Mouse (Mus musculus) C2C12 (cell line): ENCODE data around the gene Slco2b1. TPM values are rescaled to one million over a fixed set of nuclear protein-coding genes. Genes with fewer than 3 reads are reported as not detected.

ENCODE experiments used
- H3K27me3 ChIP-seq: one replicate; pipeline ENCODE4 v1.6.1; 2011; ENCODE audit not compliant: control insufficient read depth, insufficient read depth, insufficient read length
- H3K36me3 ChIP-seq: one replicate; pipeline ENCODE4 v1.6.1; 2011; ENCODE audit not compliant: control insufficient read depth, insufficient read depth
- H3K4me3 ChIP-seq: one replicate; pipeline ENCODE4 v1.5.1; 2011; ENCODE audit warnings: mild to moderate bottlenecking, control low read depth; ENCODE audit not compliant: poor library complexity, insufficient read depth, severe bottlenecking
- H3K79me2 ChIP-seq: one replicate; pipeline ENCODE4 v1.6.1; 2011; ENCODE audit not compliant: control insufficient read depth, insufficient read depth
- H3K79me3 ChIP-seq: one replicate; pipeline ENCODE4 v1.6.1; 2011; ENCODE audit warnings: low read depth, control low read depth
- H3ac ChIP-seq: one replicate; pipeline ENCODE3; 2011; ENCODE audit warnings: low read depth; ENCODE audit not compliant: control insufficient read depth, insufficient read length
- CEBPB ChIP-seq: IDR thresholded peaks from one replicate; pipeline ENCODE4 v1.6.1; 2011; ENCODE audit warnings: low read depth, mild to moderate bottlenecking, control low read depth, moderate library complexity
- CTCF ChIP-seq: IDR thresholded peaks from one replicate; pipeline ENCODE4 v1.5.1; 2011; ENCODE audit not compliant: control insufficient read depth, insufficient read depth, insufficient read length
- FOSL1 ChIP-seq: IDR thresholded peaks from one replicate; pipeline ENCODE4 v1.8.0; 2011; ENCODE audit warnings: mild to moderate bottlenecking, low read length; ENCODE audit not compliant: poor library complexity, insufficient read depth, severe bottlenecking
- MAX ChIP-seq: IDR thresholded peaks from one replicate; pipeline ENCODE4 v1.6.1; 2011; ENCODE audit warnings: mild to moderate bottlenecking, control low read depth
- MYOD1 ChIP-seq: IDR thresholded peaks from one replicate; pipeline ENCODE4 v1.6.1; 2011; ENCODE audit warnings: low read depth; ENCODE audit not compliant: control insufficient read depth, insufficient read length
- MYOG ChIP-seq: IDR thresholded peaks from one replicate; pipeline ENCODE4 v1.6.1; 2011; ENCODE audit not compliant: control insufficient read depth, insufficient read length; ENCODE audit errors: extremely low read depth
- USF1 ChIP-seq: IDR thresholded peaks from one replicate; pipeline ENCODE4 v1.6.1; 2011; ENCODE audit warnings: low read depth, mild to moderate bottlenecking, control low read depth, moderate library complexity
- polyA plus RNA-seq: library from polyadenylated mRNA; unstranded; fragments of >200 nt; fragmentation: generic; extraction: Trizol; gene quantifications from one replicate; pipeline ENCODE4 v1.2.1, GENCODE M21; 2012; ENCODE audit warnings: missing spikeins

Slco2b1 gene
- polyA plus RNA-seq, 1 experiment: not detected

DNA sequence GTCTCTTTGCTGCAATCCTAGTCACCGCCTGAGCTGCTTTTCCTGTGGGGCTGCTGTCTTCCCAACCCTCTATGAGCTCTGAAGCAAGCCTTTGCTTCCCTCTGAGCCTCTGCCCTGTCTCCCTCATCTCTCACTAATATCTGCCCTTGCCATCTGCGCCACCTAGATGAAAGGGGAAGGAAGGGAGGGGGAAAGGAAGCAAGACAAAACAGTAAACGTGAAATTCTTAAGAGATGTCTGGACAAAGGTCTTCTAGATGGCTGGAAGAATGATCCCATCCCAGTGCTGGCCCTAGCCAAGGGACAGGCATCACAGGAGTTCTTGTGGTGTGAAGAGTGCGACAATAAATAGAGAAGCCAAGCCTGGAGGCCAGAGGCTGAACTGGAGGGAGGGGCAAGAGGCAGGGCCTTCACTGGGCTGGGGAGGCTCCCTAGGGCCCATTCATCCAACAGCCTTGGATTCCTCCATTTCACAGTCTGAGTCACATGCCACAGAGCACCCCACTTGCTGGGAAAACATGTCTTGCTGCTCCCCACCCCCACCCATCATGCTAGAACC lies 4.0 kb downstream of the Slco2b1 start:
- TF ChIP-seq USF1 (no peak), CTCF (no peak), MYOG (no peak), CEBPB (no peak), FOSL1 (no peak), MYOD1 (no peak), MAX (no peak)
- no peak overlapping the region for H3K4me3 ChIP-seq
- no peaks in the 10 kb centered on the region for H3K79me3 ChIP-seq
- no peaks in the 10 kb centered on the region for H3K79me2 ChIP-seq
- H3K36me3 ChIP-seq: no peaks in the 10 kb centered on the region
- H3ac ChIP-seq: no peak overlapping the region
- H3K27me3 ChIP-seq: peaks cover 30% of the 10 kb centered on the region

GRCm38 (mm10) chr7:99706341-99707037 lies 4.7 kb downstream of the Slco2b1 start:
- Histone ChIP-seq H3K4me3 (no peak overlapping the region), H3K79me3 (no peaks in the 10 kb centered on the region), H3ac (no peak overlapping the region), H3K79me2 (no peaks in the 10 kb centered on the region), H3K27me3 (peaks cover 30% of the 10 kb centered on the region), H3K36me3 (no peaks in the 10 kb centered on the region)
- TF ChIP-seq MYOD1 (no peak), CTCF (no peak), CEBPB (no peak), MAX (no peak), MYOG (no peak)

GRCm38 (mm10) chr7:99704736-99705519 lies 6.2 kb downstream of the Slco2b1 start:
- H3K79me2 ChIP-seq: no peaks in the 10 kb centered on the region
- H3ac ChIP-seq: no peak overlapping the region
- peaks cover 35% of the 10 kb centered on the region for H3K27me3 ChIP-seq
- TF ChIP-seq MYOG (no peak), CTCF (no peak), MYOD1 (no peak), USF1 (no peak), FOSL1 (no peak), MAX (no peak), CEBPB (no peak)
- no peaks in the 10 kb centered on the region for H3K79me3 ChIP-seq
- no peaks in the 10 kb centered on the region for H3K36me3 ChIP-seq
- H3K4me3 ChIP-seq: no peak overlapping the region

DNA sequence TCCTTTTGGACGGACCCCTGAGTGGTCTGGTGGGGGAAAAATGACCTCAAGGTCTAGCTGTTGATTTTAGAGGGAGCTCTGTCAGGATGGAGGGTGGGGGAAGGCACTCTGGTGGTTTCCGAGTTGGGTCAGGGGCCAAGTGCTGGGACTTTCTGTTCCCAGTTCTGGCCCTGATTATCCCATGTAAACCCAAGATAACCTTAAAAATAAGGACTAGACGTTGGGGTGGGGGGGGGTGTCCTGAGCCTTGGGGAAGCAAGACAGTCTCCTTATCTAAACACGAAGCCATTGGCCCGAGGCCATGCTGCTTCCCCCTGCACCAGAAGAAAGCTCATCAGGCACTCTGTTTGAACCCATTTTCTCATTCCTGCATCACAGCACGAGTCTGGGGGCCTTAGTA lies 8.9 kb downstream of the Slco2b1 start:
- no peaks in the 10 kb centered on the region for H3K36me3 ChIP-seq
- no peaks in the 10 kb centered on the region for H3K79me2 ChIP-seq
- no peaks in the 10 kb centered on the region for H3K79me3 ChIP-seq
- no peak overlapping the region for H3ac ChIP-seq
- H3K4me3 ChIP-seq: no peak overlapping the region
- TF ChIP-seq MAX (no peak), MYOG (no peak), MYOD1 (no peak), USF1 (no peak), CTCF (no peak), FOSL1 (no peak), CEBPB (no peak)
- H3K27me3 ChIP-seq: peaks cover 21% of the 10 kb centered on the region

DNA sequence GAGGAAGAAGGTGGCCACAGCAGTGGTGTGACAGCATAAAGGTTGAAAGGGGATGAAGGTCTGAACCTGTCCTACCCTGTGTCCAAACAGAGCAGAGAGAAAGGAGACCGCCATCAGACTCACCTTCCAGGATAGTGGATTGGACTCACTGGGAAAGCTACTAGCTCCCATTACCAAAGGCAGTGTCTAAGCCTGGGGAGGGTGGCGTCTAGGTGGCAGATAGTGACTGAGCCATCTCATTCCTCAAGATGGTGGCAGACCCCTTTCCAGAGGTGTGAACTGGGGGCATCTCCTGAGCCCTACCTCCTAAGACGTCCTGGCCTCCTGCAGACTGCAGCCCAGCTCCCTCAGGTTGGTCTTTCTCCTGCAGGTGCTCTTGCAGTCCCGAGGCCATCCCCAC lies 10.5 kb downstream of the Slco2b1 start:
- peaks cover 22% of the 10 kb centered on the region for H3K27me3 ChIP-seq
- no peak overlapping the region for H3K4me3 ChIP-seq
- H3ac ChIP-seq: no peak overlapping the region
- no peak for TF ChIP-seq USF1
- TF ChIP-seq CEBPB: no peak
- no peak for TF ChIP-seq CTCF
- no peak for TF ChIP-seq MAX
- no peak for TF ChIP-seq FOSL1
- TF ChIP-seq MYOD1: no peak
- no peaks in the 10 kb centered on the region for H3K79me3 ChIP-seq
- no peaks in the 10 kb centered on the region for H3K36me3 ChIP-seq
- H3K79me2 ChIP-seq: no peaks in the 10 kb centered on the region
